Mouse (Mus musculus): Measurements from ENCODE around the gene Phf1. TPM values are rescaled to one million over a fixed set of nuclear protein-coding genes. Genes with fewer than 3 reads are reported as not detected.
A peak's percentile ranks its signal among the peaks of the same experiment; 100 is the strongest.
"Not testable (repeated sequence)": the region's sequence is repeated elsewhere in the genome, so short reads cannot be mapped to it uniquely, and the experiment has no call there.

Phf1 gene
- polyA plus RNA-seq, 1 experiment from 2014 or later: 9.5 TPM

- Histone ChIP-seq H3K4me2 (peak within 1 kb of the TSS; percentile 98), H3K27ac (peak within 1 kb of the TSS; percentile 84), H3K4me1 (peaks cover 50% of the 10 kb centered on the region), H3K9ac (peak within 1 kb of the TSS; percentile 86), H3K27me3 (no peaks in the 10 kb centered on the region), H3K9me3 (replicated peaks) (no peaks in the 10 kb centered on the region), H3K36me3 (ENCODE audit: poor library complexity, severe bottlenecking) (peaks cover 66% of the 10 kb centered on the region), H3K4me3 (peak within 1 kb of the TSS; percentile 85)
- ATAC-seq: peak; percentile 99
- WGBS: under 1% methylated on average over 75 of the region's 75 CpGs
Measured at GRCm38 (mm10) chr17:26972703-26973574, 40.1 kb downstream of the Phf1 start, which contains the start of gene Zbtb9. Gene Zbtb9 (plus strand): TSS chr17:26973167.

- Histone ChIP-seq H3K9ac (no peak overlapping the region), H3K4me1 (peaks cover 50% of the 10 kb centered on the region), H3K27me3 (no peaks in the 10 kb centered on the region), H3K4me2 (peak overlapping the region; percentile 98), H3K4me3 (peak overlapping the region; percentile 85; the same call in 1 of the 2 replicates), H3K27ac (no peak overlapping the region), H3K9me3 (replicated peaks) (no peaks in the 10 kb centered on the region), H3K36me3 (ENCODE audit: poor library complexity, severe bottlenecking) (peaks cover 66% of the 10 kb centered on the region)
- 95% methylated on average over 15 of the region's 15 CpGs for WGBS
- no peak for ATAC-seq
Measured at GRCm38 (mm10) chr17:26974547-26974946, 41.7 kb downstream of the Phf1 start.

GRCm38 (mm10) chr17:26975415-26975814 lies 42.6 kb downstream of the Phf1 start:
- Histone ChIP-seq H3K36me3 (ENCODE audit: poor library complexity, severe bottlenecking) (peaks cover 62% of the 10 kb centered on the region), H3K27ac (no peak overlapping the region), H3K27me3 (no peaks in the 10 kb centered on the region), H3K4me1 (peaks cover 50% of the 10 kb centered on the region), H3K9me3 (replicated peaks) (no peaks in the 10 kb centered on the region), H3K4me2 (no peak overlapping the region; the same call in 1 of the 2 replicates), H3K4me3 (no peak overlapping the region), H3K9ac (no peak overlapping the region)
- no peak for ATAC-seq

GRCm38 (mm10) chr17:26977354-26977753 lies 44.5 kb downstream of the Phf1 start:
- peaks cover 37% of the 10 kb centered on the region for H3K4me1 ChIP-seq
- not testable (repeated sequence) for ATAC-seq; H3K27me3 ChIP-seq; H3K4me3 ChIP-seq; H3K4me2 ChIP-seq; H3K27ac ChIP-seq; H3K9me3 ChIP-seq (replicated peaks); H3K9ac ChIP-seq
- 93% methylated on average over 6 of the region's 6 CpGs for WGBS
- H3K36me3 ChIP-seq (ENCODE audit: poor library complexity, severe bottlenecking): peaks cover 61% of the 10 kb centered on the region

GRCm38 (mm10) chr17:26979426-26979825 lies 46.6 kb downstream of the Phf1 start:
- H3K36me3 ChIP-seq (ENCODE audit: poor library complexity, severe bottlenecking): peaks cover 60% of the 10 kb centered on the region
- 80% methylated on average over 2 of the region's 2 CpGs for WGBS
- no peak overlapping the region for H3K27ac ChIP-seq

GRCm38 (mm10) chr17:26981050-26981449 lies 48.2 kb downstream of the Phf1 start:
- Histone ChIP-seq H3K4me3 (no peak overlapping the region), H3K9ac (no peak overlapping the region), H3K27ac (no peak overlapping the region), H3K9me3 (replicated peaks) (no peaks in the 10 kb centered on the region), H3K4me2 (no peak overlapping the region), H3K36me3 (ENCODE audit: poor library complexity, severe bottlenecking) (peaks cover 44% of the 10 kb centered on the region), H3K4me1 (peaks cover 8% of the 10 kb centered on the region), H3K27me3 (no peaks in the 10 kb centered on the region)
- no peak for ATAC-seq
- WGBS: 76% methylated on average over 2 of the region's 2 CpGs

More at GRCm38 (mm10) chr17:26979426-26979825, 46.6 kb downstream of the Phf1 start:
- no peaks in the 10 kb centered on the region for H3K27me3 ChIP-seq
- no peak for ATAC-seq
- H3K4me2 ChIP-seq: no peak overlapping the region
- H3K9me3 ChIP-seq (replicated peaks): no peaks in the 10 kb centered on the region
- no peak overlapping the region for H3K9ac ChIP-seq
- peaks cover 23% of the 10 kb centered on the region for H3K4me1 ChIP-seq
- no peak overlapping the region for H3K4me3 ChIP-seq

GRCm38 (mm10) chr17:26983382-26983781 lies 50.5 kb downstream of the Phf1 start:
- H3K9ac ChIP-seq: no peak overlapping the region
- 96% methylated on average over 4 of the region's 4 CpGs for WGBS

GRCm38 (mm10) chr17:26985503-26986179 lies 52.8 kb downstream of the Phf1 start:
- H3K27me3 ChIP-seq: no peaks in the 10 kb centered on the region
- H3K4me1 ChIP-seq: no peaks in the 10 kb centered on the region
- no peak overlapping the region for H3K4me2 ChIP-seq
- 92% methylated on average over 10 of the region's 10 CpGs for WGBS
- no peak overlapping the region for H3K4me3 ChIP-seq
- ATAC-seq: no peak
- H3K36me3 ChIP-seq (ENCODE audit: poor library complexity, severe bottlenecking): peaks cover 9% of the 10 kb centered on the region
- H3K27ac ChIP-seq: no peak overlapping the region
- H3K9me3 ChIP-seq (replicated peaks): no peaks in the 10 kb centered on the region
- no peak overlapping the region for H3K9ac ChIP-seq

More at GRCm38 (mm10) chr17:26983382-26983781, 50.5 kb downstream of the Phf1 start:
- H3K4me1 ChIP-seq: no peaks in the 10 kb centered on the region
- peaks cover 25% of the 10 kb centered on the region for H3K36me3 ChIP-seq (ENCODE audit: poor library complexity, severe bottlenecking)
- no peak overlapping the region for H3K4me3 ChIP-seq
- no peak for ATAC-seq
- H3K4me2 ChIP-seq: no peak overlapping the region
- H3K27ac ChIP-seq: no peak overlapping the region
- H3K9me3 ChIP-seq (replicated peaks): no peaks in the 10 kb centered on the region
- H3K27me3 ChIP-seq: no peaks in the 10 kb centered on the region

Small RNA genes within 50 kb of the gene (microRNA-seq; reads per million reads assigned to microRNA genes)
- gene Gm27775 (not detected), gene Mir3083 (not detected), gene Mir6968 (2.1 reads per million)

Other genes starting within 250 kb of the Phf1 start
- gene Crebrf, start 217.4 kb upstream of the Phf1 start, polyA plus RNA-seq (2015; fragmentation: Nextera tagmentation; extraction: Ambion mirVana): 11.1 and 13.8 TPM in 2 replicates
- gene Bnip1, start 152.0 kb upstream of the Phf1 start, polyA plus RNA-seq (2015; fragmentation: Nextera tagmentation; extraction: Ambion mirVana): 50.6 and 59.0 TPM in 2 replicates
- 0.53 TPM in 1 of 2 replicates, not detected in the other for gene Nkx2-5, start 88.0 kb upstream of the Phf1 start, polyA plus RNA-seq (2015; fragmentation: Nextera tagmentation; extraction: Ambion mirVana)
- 8.9 and 9.2 TPM in 2 replicates for gene Kifc5b, start 16.0 kb upstream of the Phf1 start, polyA plus RNA-seq (2015; fragmentation: Nextera tagmentation; extraction: Ambion mirVana)
- gene Cuta, start 6.5 kb downstream of the Phf1 start, polyA plus RNA-seq (2015; fragmentation: Nextera tagmentation; extraction: Ambion mirVana): 171 and 172 TPM in 2 replicates
- gene Syngap1, start 8.2 kb downstream of the Phf1 start, polyA plus RNA-seq (2015; fragmentation: Nextera tagmentation; extraction: Ambion mirVana): 5.9 TPM in 2 replicates
- 17.4 and 17.7 TPM in 2 replicates for gene Zbtb9, start 40.1 kb downstream of the Phf1 start, polyA plus RNA-seq (2015; fragmentation: Nextera tagmentation; extraction: Ambion mirVana)
- 1.9 and 2.6 TPM in 2 replicates for gene Bak1, start 96.0 kb downstream of the Phf1 start, polyA plus RNA-seq (2015; fragmentation: Nextera tagmentation; extraction: Ambion mirVana)
- gene Itpr3, start 124.3 kb downstream of the Phf1 start, polyA plus RNA-seq (2015; fragmentation: Nextera tagmentation; extraction: Ambion mirVana): 0.41 and 0.52 TPM in 2 replicates
- 310 and 318 TPM in 2 replicates for gene Uqcc2, start 200.9 kb downstream of the Phf1 start, polyA plus RNA-seq (2015; fragmentation: Nextera tagmentation; extraction: Ambion mirVana)
- gene Ip6k3, start 234.7 kb downstream of the Phf1 start, polyA plus RNA-seq (2015; fragmentation: Nextera tagmentation; extraction: Ambion mirVana): 0.21 and 0.35 TPM in 2 replicates